Mouse (Mus musculus): ENCODE results near the gene Rnft2.
A peak's percentile ranks its signal among the peaks of the same experiment; 100 is the strongest.

Gene Rnft2

GRCm38 (mm10) chr5:118250987-118251386 lies 6.1 kb upstream of the Rnft2 start:
- no peak for DNase-seq (ENCODE audit: low spot score)

GRCm38 (mm10) chr5:118247378-118247777 lies 2.5 kb upstream of the Rnft2 start:
- no peak for DNase-seq (ENCODE audit: low spot score)

- DNase-seq (ENCODE audit: low spot score), result peak; percentile 38
Measured at GRCm38 (mm10) chr5:118245606-118246308, 841 bp upstream of the Rnft2 start.

- no peak for DNase-seq (ENCODE audit: low spot score)
Measured at GRCm38 (mm10) chr5:118239671-118240070, 5.2 kb downstream of the Rnft2 start.

- no peak for DNase-seq (ENCODE audit: low spot score)
Measured at GRCm38 (mm10) chr5:118236891-118237290, 8.0 kb downstream of the Rnft2 start.

- DNase-seq (ENCODE audit: low spot score), result no peak
Measured at GRCm38 (mm10) chr5:118230071-118230611, 14.8 kb downstream of the Rnft2 start.

- no peak for DNase-seq (ENCODE audit: low spot score)
Measured at GRCm38 (mm10) chr5:118223142-118223757, 21.7 kb downstream of the Rnft2 start.

- peak; percentile 68 for DNase-seq (ENCODE audit: low spot score)
Measured at GRCm38 (mm10) chr5:118217410-118217809, 27.5 kb downstream of the Rnft2 start.

GRCm38 (mm10) chr5:118214418-118215154 lies 30.3 kb downstream of the Rnft2 start:
- DNase-seq (ENCODE audit: low spot score), result peak; percentile 96

GRCm38 (mm10) chr5:118214012-118214411 lies 30.9 kb downstream of the Rnft2 start:
- DNase-seq (ENCODE audit: low spot score), result peak; percentile 39

GRCm38 (mm10) chr5:118205852-118206251 lies 39.1 kb downstream of the Rnft2 start:
- no peak for DNase-seq (ENCODE audit: low spot score)

GRCm38 (mm10) chr5:118204675-118205440 lies 40.1 kb downstream of the Rnft2 start:
- no peak for DNase-seq (ENCODE audit: low spot score)

- DNase-seq (ENCODE audit: low spot score), result no peak
Measured at GRCm38 (mm10) chr5:118199670-118200069, 45.2 kb downstream of the Rnft2 start.

- DNase-seq (ENCODE audit: low spot score), result no peak
Measured at GRCm38 (mm10) chr5:118197421-118197820, 47.5 kb downstream of the Rnft2 start.

- no peak for DNase-seq (ENCODE audit: low spot score)
Measured at GRCm38 (mm10) chr5:118192221-118192620, 52.7 kb downstream of the Rnft2 start.

GRCm38 (mm10) chr5:118190491-118190890 lies 54.4 kb downstream of the Rnft2 start:
- DNase-seq (ENCODE audit: low spot score), result no peak

GRCm38 (mm10) chr5:118188356-118188755 lies 56.6 kb downstream of the Rnft2 start:
- no peak for DNase-seq (ENCODE audit: low spot score)

- DNase-seq (ENCODE audit: low spot score), result no peak
Measured at GRCm38 (mm10) chr5:118186903-118187633, 57.8 kb downstream of the Rnft2 start.

- no peak for DNase-seq (ENCODE audit: low spot score)
Measured at GRCm38 (mm10) chr5:118177640-118178039, 67.3 kb downstream of the Rnft2 start.

- DNase-seq (ENCODE audit: low spot score), result no peak
Measured at GRCm38 (mm10) chr5:118175137-118175536, 69.8 kb downstream of the Rnft2 start.

GRCm38 (mm10) chr5:118174310-118175009 lies 70.5 kb downstream of the Rnft2 start:
- DNase-seq (ENCODE audit: low spot score), result no peak
